Mouse (Mus musculus) megakaryocyte-erythroid progenitor cell, adult 5-6 weeks (primary cell): ENCODE results near the gene Car10. TPM values are rescaled to one million over a fixed set of nuclear protein-coding genes. Genes with fewer than 3 reads are reported as not detected.

Experiments
- ATAC-seq: replicated peaks from 2 replicates; pipeline ENCODE4 v1.8.0; 2016; ENCODE audit warnings: mild to moderate bottlenecking, inconsistent platforms; ENCODE audit not compliant: severe bottlenecking, poor library complexity, low FRiP score, low TSS enrichment
- total RNA-seq, 2 experiments: library from RNA; stranded (forward) in 1 of 2; stranded (reverse) in 1 of 2; fragments of 200-1000, 215-1000 nt in 1 of 2; fragments of >200 nt in 1 of 2; fragmentation: Nextera tagmentation in 1 of 2; gene quantifications; 2 replicates each; pipeline ENCODE4 v1.2.3; 2014 to 2017

The Car10 gene
- total RNA-seq, 2 experiments from 2014 or later, result not detected

DNA sequence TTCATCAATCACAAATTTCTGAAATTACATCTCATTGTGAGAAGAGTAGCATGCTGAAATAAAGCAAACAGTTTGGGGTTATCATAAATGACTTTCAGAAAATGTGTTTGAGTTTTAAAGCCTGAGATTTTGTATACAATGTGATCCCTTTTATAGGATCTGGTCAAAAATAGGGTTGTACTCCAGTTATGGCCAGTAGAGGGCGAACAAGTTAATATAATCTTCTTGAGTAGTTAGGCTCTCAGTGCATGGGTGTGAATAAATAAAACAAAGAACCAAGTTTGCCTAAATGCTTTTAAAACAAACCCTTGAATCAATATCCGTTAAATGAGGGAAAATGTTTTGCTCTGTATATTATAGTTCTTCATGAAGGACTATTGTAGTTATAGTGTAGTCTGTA is 46.7 kb downstream of the Car10 start:
- ATAC-seq, result no peak

DNA sequence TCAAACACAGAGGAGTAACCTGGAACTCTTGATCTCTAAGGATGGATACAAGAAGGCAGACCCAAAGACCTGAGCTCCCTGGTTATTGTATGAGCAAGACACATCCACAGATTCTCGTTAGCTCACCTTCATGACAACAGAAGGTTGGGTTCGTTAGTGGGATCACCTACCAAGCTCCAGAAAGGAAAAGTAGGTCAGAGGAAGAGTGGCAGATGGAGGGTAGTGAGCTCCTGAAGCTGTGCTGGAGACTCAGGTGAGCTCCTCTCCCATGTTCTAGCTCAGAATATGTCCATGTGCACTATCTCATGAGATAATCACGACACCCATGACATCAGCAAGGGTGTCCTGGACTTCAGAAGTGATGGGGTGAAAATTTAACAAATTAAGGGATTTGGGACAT is 57.1 kb downstream of the Car10 start:
- ATAC-seq, result no peak

DNA sequence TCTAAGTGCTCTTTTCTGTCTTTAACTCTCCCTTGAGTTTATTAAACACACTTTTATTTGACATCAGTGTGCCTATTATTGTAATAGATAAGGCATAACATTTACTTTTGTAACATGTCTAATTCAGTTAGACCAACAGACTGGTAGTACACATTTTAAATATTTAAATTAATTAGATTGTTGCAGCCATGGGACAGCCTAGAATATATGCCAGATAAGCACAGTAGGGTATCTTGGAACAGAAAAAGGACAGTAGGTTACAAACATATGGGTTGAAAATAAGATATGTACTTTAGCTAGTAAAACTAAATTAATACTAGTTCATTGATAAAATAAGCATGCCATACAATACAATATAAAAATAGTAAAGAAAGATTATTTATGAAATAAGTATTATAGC is 74.6 kb downstream of the Car10 start:
- no peak for ATAC-seq

DNA sequence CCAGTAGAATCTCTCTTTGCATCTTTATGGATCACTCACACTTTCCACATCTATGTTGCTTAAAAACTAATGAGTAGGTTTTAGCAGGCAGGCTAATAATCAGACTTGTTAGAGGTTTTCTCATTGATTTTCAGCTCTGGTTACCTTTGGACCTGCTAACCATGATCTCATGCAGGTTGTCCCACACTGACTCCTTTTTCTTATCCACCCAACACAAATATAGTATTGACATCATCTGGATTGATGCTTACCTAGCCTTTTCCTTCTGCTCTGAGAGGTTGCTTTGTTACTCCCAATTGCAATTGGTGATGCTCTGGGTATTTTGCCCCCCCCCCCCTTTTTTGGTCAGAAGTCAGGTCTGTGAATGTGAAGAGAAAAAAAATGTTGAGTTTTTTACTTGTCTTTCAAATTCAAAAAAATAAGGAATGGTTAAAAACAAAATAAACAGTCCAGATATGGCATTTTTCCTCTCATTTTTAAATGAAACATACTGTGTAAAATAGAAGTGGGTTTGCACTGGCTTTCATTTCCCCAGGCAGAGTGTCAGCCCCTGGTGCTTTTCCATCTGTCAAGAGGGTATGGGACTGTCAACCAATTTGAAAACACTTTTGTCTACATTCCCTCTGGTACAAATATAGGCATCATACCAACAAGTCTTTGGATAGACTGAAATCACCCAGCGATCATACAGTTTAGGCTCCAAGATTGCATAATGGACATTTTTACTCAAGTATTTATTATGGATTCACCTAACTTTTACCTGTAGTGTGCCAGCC is 75.9 kb downstream of the Car10 start:
- ATAC-seq, result no peak

DNA sequence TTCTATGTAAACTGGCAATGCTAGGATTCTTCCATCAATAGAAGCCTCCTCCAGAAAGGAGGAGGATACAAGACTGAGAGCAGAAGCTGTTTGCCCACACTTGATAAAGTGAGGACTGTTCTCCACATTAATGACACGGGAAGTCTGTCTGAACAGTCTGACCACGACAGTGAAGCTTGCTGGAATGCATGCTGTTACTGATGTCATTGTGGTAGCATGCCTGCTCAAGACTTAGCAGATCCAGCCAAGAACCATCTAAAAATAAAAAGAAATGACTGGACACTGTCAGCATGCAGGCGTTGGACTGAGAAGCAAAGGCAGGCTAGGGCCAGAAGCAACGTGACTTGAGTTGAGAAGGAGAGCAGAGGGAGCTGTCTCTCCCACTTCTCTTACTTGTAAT is 87.6 kb downstream of the Car10 start:
- no peak for ATAC-seq

DNA sequence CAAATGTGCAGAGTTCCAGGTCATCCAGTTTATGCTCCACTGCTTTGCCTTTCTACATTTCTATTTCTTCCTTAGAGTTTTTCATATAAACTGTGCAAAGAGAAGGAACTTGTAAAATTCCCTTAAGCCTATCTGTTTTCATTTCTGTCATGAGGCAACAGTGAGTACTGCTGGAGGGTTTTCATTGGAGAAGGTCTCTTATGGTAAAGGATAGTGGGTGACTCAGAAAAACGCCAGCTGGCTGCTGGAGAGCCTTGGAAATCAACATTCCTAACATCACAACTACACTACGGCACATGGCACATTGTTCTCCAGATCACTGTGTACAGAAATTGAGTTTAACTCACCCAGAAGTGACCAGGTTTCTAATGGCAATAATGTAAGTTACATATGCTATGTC is 88.3 kb downstream of the Car10 start:
- no peak for ATAC-seq

DNA sequence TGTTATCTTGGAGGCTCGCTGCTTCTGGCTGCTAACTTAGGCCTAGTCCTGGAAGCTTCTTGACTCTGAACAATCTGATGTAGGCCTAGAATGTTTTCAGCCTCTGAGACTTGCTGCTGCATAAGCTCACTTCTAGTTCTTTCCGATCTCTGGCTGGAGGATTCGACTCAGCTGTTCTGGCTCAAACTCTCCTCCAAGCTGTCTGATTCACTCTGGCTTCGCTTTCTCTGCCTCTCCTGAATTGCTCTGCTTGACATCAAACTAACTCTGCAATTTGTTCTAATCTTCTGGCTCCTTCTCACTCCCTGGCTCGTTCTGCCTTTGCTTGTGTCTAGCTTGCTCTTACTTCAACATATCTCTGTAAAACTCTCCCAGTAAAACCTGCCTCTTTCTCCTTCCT is 90.8 kb downstream of the Car10 start:
- no peak for ATAC-seq

DNA sequence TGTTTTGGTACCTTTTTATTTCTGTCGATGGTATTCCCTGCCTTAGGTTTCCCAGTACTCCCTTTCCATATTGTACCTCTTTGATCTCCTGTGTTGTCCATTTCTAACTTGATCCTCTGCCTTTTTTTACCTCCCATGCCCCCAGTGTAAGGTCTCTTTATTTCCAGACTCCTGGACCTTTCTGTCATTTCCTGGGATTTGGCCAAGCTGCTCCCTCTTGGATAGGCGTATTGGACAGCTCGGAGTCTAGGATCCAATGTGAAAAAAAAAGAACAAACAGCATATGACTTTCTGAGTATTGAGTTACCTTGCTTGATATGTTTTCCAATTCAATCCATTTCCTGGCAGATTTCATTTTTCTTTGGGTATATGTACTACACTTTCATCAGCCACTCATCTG is 102.2 kb downstream of the Car10 start:
- ATAC-seq, result no peak

DNA sequence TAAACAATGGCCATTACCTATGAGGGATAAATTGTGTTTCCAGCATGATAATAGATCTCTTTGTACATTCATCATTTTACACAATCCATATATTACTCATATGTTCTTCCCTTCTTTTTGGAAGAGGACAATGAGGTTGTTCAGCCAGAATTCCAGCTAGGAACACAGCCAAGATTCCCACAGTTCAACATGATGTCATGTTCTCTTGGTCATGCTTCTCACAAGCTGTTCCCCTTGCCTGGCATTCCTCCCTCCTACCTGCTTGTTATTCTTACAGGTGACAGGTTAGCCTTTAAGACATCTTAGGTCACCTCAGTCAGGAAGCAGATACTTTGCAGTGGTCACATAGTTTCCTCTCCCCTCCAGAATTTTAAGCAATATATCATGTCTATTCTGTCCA is 119.6 kb downstream of the Car10 start:
- ATAC-seq, result no peak

DNA sequence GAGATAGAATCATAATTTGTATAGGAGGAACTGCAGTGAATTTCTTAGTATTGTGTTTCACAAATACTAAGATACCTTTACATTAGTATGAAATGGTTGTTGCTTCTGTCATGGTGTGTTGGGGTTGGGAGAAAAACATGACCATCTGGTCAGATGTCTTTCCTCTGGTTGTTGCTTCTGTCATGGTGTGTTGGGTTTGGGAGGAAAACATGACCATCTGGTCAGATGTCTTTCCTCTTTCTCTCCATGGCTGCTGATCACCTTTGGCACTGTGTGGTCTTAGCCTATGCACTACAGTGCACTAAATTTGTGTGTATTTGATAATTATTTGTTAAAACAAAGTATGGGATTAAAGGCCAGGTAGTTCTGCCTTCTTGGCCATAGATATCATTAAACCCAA is 132.2 kb downstream of the Car10 start:
- ATAC-seq, result no peak

DNA sequence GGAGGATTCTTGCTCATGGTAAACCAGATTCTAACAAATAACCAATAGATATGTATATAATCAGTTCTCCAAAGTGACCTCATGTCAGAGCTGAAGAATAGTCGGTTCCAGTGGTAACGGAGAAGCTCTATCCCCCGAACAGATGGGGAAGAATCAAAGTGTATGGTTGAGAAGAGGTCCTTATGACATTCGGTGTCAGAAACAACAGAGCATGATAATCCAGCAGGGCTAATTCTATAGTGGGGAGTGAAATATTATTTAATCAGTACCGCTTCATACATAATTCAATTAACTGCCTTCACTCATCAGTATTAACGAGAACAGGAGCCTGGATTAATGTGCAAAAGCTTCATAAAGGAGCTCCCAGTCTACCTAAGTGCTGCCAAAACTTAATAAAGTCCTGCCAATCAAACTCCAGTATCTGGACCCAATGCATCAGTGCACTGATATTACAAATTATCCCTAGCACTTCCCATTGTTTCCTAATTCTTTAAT is 152.0 kb downstream of the Car10 start:
- ATAC-seq, result no peak

DNA sequence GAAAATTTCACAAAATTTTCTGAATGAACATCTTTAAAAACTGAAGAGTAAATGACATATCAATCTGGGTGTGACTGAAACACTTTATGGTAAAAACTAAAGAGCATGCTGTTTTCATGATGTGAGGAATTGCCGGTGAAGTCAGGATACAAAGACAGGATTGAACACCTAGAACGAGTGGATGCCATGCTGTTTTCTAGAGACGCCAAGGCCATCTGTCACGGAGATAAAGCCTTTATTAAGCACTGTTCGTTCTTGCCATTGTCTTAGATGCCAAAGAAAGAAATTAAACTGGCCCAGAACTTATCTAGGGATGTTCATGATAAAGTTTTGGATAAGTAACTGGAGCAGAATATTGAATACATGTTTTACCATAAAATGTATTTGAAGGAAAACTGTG is 153.9 kb downstream of the Car10 start:
- no peak for ATAC-seq

DNA sequence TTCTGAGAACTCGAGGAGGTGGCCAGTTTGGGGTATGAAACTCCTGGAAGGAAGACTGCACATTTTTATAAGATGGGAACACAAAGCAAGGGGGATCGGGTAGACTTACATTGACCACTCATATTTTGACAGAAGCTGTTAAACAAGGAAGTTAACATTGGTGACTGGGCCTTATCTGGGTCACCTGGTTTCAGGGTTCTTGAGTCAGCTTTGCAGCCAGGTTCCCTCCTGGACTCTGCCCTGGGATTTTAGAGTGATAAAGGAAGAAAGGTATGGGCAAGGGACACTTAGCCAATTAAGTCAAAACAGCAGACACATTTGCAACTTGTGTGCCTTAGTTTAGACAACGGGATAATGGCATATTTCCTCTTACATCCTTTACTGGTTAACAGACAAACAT is 166.2 kb downstream of the Car10 start:
- no peak for ATAC-seq

DNA sequence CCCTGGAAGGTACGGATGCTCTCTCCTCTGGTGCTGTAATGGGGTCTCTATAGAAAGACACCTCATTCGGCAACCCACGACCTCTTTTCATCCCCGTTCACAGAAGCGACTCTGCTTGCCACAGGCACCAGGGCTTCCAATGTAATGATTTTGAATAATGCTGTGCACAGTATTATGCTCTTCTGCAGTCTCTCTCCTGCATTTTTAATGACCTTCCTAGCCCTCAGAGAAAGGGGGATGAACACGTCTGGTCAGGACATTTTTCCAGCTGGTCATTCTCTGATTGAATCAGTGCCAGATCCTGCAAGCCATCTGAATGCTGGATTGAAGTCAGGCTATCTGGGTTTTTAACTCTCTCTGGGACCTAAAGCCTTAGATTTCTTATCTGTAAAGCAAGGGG is 174.2 kb downstream of the Car10 start:
- ATAC-seq, result no peak

DNA sequence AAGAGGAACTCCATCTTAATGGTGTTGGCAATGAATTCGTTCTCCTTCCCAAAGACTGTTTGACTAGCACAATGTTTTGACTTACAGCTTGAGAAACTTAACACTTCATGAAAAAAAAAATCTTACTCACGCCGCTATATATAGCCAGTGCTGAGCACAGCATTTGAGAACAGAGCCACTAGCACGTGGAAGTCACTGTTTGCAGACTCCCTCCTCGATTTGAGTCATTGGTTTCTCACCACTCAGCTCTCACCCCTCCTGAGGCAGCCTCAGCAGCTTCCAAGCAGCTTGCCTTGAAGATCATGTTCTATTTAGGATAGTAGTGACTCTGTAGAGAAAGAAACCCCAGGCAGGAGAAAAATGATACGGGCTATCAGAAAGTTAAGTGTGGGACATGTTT is 176.1 kb downstream of the Car10 start:
- no peak for ATAC-seq

DNA sequence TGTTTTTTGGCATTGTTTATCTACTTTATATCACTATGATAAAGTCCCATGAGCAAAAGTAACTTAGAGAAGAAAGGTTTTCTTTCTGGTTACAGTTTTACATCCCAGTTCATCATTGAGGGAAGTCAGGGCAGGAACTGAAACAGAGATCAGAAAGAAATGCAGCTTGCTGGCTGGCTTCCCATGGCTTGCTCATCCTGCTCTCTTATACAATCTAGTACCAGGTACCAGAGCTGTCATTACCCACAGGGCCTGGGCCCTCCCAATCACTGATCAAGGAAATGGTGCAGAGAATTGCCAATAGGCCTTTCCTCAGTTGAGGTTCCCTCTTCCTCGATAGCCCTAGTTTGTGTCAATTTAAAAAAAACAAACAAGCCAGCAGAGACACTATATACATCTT is 195.8 kb downstream of the Car10 start:
- no peak for ATAC-seq

DNA sequence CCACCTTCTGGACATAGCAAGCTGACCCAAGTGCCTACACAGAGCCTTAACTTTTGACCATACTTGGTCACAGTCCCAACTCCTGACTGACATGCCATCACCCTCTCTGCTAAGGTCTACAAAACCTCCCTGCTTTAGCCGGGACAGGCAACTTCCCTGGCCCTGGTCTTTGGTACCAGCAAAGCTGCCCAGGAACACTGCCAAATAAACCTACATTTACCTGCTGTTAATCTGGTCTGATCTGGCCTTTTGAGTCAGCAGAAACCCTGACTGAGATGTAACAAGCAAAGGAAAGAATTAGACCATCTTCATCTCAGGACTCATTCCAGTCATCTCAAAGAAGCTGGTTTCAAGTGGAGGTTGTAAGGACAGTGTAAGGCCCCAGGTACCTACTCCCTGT is 212.2 kb downstream of the Car10 start:
- no peak for ATAC-seq

DNA sequence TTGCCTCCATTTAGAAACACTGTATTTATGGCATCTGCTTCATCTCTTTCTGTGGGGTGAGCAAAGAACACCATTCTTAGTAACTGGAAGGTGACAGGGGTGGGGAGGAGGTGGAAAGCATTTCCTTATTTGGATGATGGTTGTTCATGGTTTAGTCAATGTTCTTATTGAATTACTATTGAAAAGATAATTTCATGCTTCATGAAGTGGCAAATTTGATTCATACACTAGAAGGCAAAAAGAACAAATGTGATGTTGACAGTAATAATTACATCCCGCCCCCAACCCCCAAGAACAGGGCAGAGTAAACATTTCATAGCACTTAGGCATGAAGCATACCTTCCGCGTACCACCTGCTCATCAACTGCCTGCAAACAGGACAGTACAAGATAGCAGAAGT is 239.9 kb downstream of the Car10 start:
- no peak for ATAC-seq

DNA sequence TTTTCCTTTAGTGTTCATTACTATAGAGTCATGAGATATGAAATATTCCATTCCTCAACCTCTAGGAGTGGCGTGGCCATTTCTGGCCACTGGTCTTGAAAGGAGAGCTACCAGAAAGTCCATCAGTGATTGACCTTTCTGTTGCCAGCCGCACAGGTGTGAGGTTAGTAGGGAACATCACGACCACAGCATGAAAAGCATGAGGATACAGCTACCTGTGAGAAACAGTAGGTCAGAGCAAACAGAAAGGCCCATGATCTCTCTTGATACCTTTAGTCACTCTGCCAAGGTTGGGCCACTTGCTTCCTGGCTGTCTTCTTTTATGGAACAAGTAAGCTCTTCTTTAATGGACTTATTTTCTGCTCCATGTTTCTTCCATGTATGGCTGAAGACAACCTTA is 246.1 kb downstream of the Car10 start:
- no peak for ATAC-seq

DNA sequence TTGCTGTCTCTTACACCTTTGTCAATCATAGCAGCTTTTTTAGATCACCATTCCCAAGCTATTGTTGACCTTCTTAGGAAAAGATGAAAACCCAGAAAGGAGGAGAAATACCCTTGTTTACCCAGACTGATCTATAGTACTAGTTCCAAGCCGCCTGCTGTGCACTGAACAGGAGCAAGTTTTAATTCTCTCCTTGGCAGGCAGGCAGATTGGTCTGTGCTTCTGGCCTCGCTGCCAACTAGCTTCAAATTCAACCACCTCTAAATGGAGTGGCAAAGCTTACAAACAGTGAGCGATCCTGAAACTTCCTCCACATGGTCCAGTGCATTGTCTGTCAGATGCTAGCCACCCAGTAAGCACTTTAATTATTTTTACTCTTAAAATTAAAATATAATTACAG is 247.0 kb downstream of the Car10 start:
- no peak for ATAC-seq

DNA sequence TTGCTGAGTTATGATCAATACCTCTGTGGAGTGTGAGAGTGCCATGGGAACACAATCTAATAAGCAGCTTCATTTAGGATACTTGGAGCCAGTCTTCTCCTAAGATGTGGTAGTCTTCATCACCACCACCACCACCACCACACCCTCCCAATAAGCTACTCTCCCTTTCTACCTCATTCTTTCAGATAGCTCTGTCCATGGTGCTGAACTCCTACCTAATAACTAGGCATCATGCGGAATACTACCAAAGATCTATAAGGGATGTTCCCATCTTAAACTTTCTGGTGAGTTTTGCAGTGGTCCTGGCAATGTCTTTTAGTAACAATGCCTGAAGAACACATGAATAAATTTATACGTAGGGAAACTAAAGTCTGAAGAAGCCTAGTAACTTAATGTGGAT is 263.7 kb downstream of the Car10 start:
- no peak for ATAC-seq

DNA sequence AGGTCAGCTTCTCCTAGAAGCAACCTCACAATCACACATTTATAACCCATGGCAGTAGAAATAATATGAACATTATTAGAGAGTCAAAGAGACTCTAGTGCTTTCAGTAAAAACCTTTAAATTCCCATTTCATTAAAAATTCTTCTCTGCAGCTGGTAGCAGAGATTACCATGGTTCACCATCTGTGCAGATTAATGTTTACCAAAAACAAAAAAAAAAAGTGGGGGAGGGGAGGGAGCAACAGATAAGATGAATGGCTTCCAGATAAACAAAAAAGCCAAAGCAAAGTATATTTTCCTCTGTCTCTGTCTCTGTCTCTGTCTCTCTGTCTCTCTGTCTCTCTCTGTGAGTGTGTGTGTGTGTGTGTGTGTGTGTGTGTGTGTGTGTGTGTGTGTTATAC is 266.3 kb downstream of the Car10 start:
- no peak for ATAC-seq
